ENCODE assay signal across 22 mouse cellular contexts in the genomic region with DNA sequence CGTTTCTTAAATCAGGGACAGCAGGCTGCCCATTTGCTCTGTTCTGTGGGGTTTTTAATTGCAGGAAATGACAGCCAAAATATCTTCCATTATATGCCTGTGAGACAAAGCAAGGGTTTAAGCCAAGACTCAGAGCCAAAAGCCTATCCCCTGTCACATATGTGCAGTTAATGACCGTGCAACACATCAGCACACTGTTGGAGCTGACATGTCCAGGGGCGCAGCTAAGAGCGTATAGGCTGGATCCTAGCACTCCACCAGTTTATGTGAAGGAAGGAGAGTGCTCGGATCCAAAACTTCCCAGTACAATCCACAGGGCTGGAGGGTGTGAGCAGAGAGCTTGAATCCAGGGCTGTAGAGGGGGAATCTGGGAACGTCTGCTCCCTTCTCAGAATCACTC. TPM values are rescaled to one million over a fixed set of nuclear protein-coding genes. Genes with fewer than 3 reads are reported as not detected.
A peak's percentile ranks its signal among the peaks of the same experiment; 100 is the strongest.
DNase-seq lines count a peak whose midpoint lies in the region; ATAC-seq and TF ChIP-seq lines count a peak whose summit lies in the region.
"Had no signal": no experiment of that assay in that cellular context is flagged by ENCODE, and none has a peak within 500 bp of the region (broad histone marks: within the 10 kb centered on the region; RNA-seq: fewer than 3 reads in every experiment).

No protein-coding gene starts in this region.

- H3K27ac ChIP-seq in hindbrain, embryonic 16.5 days (ENCODE audit: low read depth, low read length), result no peak overlapping the region
- no peak overlapping the region for H3K27ac ChIP-seq in hindbrain, embryonic 12.5 days
- H3K27ac ChIP-seq in lung, embryonic 16.5 days (ENCODE audit: low read length), result no peak overlapping the region
- H3K27ac ChIP-seq in limb, embryonic 14.5 days (replicated peaks; ENCODE audit: low read depth, low read length), result peak overlapping the region; percentile 30; the same call in 1 of the 2 replicates
- H3K27ac ChIP-seq: hindbrain, embryonic 13.5 days; kidney, embryonic 15.5 days; layer of hippocampus, adult 2 months; left cerebral cortex, adult 2 months; midbrain, embryonic 15.5 days; neural tube, embryonic 12.5 days had no signal

- no peak overlapping the region for H3K9ac ChIP-seq in hindbrain, embryonic 16.5 days (ENCODE audit: low read depth, low read length)
- no peak overlapping the region for H3K9ac ChIP-seq in hindbrain, embryonic 12.5 days
- H3K9ac ChIP-seq in lung, embryonic 16.5 days (ENCODE audit: low read length), result no peak overlapping the region
- no peak overlapping the region for H3K9ac ChIP-seq in limb, embryonic 14.5 days (ENCODE audit: low read depth, low read length, severe bottlenecking)
- H3K9ac ChIP-seq: hindbrain, embryonic 13.5 days; kidney, embryonic 15.5 days; midbrain, embryonic 15.5 days; neural tube, embryonic 12.5 days had no signal

- no peak overlapping the region for H3K4me3 ChIP-seq in hindbrain, embryonic 16.5 days (ENCODE audit: low read length)
- no peak overlapping the region for H3K4me3 ChIP-seq in hindbrain, embryonic 12.5 days
- H3K4me3 ChIP-seq in lung, embryonic 16.5 days (ENCODE audit: low read length), result no peak overlapping the region
- no peak overlapping the region for H3K4me3 ChIP-seq in limb, embryonic 14.5 days (replicated peaks; ENCODE audit: low read length)
- H3K4me3 ChIP-seq: hindbrain, embryonic 13.5 days; kidney, embryonic 15.5 days; layer of hippocampus, adult 2 months; left cerebral cortex, adult 2 months; midbrain, embryonic 15.5 days; neural tube, embryonic 12.5 days had no signal

- no peaks in the 10 kb centered on the region; the same call in none of the 2 replicates for H3K4me1 ChIP-seq in hindbrain, embryonic 16.5 days (ENCODE audit: control insufficient read depth, insufficient read depth, low read depth, low read length)
- H3K4me1 ChIP-seq in hindbrain, embryonic 12.5 days, result peaks cover 3% of the 10 kb centered on the region; the same call in 1 of the 2 replicates
- H3K4me1 ChIP-seq in lung, embryonic 16.5 days (replicated peaks; ENCODE audit: control insufficient read depth, insufficient read depth, low read length), result peaks cover 21% of the 10 kb centered on the region
- H3K4me1 ChIP-seq in limb, embryonic 14.5 days (ENCODE audit: control insufficient read depth, insufficient read depth, low read length), result peaks cover 11% of the 10 kb centered on the region; the same call in 1 of the 2 replicates
- H3K4me1 ChIP-seq: midbrain, embryonic 15.5 days; neural tube, embryonic 12.5 days had no signal

- H3K36me3 ChIP-seq in hindbrain, embryonic 16.5 days (ENCODE audit: control insufficient read depth, insufficient read depth, low read length), result no peaks in the 10 kb centered on the region
- H3K36me3 ChIP-seq in hindbrain, embryonic 12.5 days, result no peaks in the 10 kb centered on the region
- no peaks in the 10 kb centered on the region for H3K36me3 ChIP-seq in lung, embryonic 16.5 days (ENCODE audit: control insufficient read depth, insufficient read depth, low read length)
- no peaks in the 10 kb centered on the region for H3K36me3 ChIP-seq in limb, embryonic 14.5 days (ENCODE audit: control insufficient read depth, insufficient read depth, low read length)
- H3K36me3 ChIP-seq: hindbrain, embryonic 13.5 days; kidney, embryonic 15.5 days; midbrain, embryonic 15.5 days; neural tube, embryonic 12.5 days had no signal

- no peaks in the 10 kb centered on the region for H3K9me3 ChIP-seq in hindbrain, embryonic 16.5 days (ENCODE audit: control insufficient read depth, low read length)
- H3K9me3 ChIP-seq in hindbrain, embryonic 12.5 days (replicated peaks), result no peaks in the 10 kb centered on the region
- no peaks in the 10 kb centered on the region for H3K9me3 ChIP-seq in lung, embryonic 16.5 days (ENCODE audit: control insufficient read depth, low read length)
- H3K9me3 ChIP-seq in limb, embryonic 14.5 days (ENCODE audit: control insufficient read depth, low read length), result no peaks in the 10 kb centered on the region
- H3K9me3 ChIP-seq: hindbrain, embryonic 13.5 days; kidney, embryonic 15.5 days; midbrain, embryonic 15.5 days; neural tube, embryonic 12.5 days had no signal

- H3K27me3 ChIP-seq in hindbrain, embryonic 16.5 days (replicated peaks; ENCODE audit: control insufficient read depth, insufficient read depth, low read length), result no peaks in the 10 kb centered on the region
- H3K27me3 ChIP-seq in hindbrain, embryonic 12.5 days, result no peaks in the 10 kb centered on the region
- no peaks in the 10 kb centered on the region for H3K27me3 ChIP-seq in lung, embryonic 16.5 days (ENCODE audit: control insufficient read depth, insufficient read depth, low read depth, low read length)
- H3K27me3 ChIP-seq in limb, embryonic 14.5 days (ENCODE audit: control insufficient read depth, insufficient read depth, low read length), result no peaks in the 10 kb centered on the region
- H3K27me3 ChIP-seq: hindbrain, embryonic 13.5 days; kidney, embryonic 15.5 days; midbrain, embryonic 15.5 days; neural tube, embryonic 12.5 days had no signal

- no peak for DNase-seq in lung, postnatal 14 days
- DNase-seq in limb, embryonic 14.5 days (ENCODE audit: low spot score), result peak; percentile 42
- no peak for DNase-seq in gastrocnemius, postnatal 14 days
- DNase-seq: adrenal gland, postnatal 36 days; B cell, adult 2 months; cerebellum, adult 2 months; cerebellum, postnatal 14 days; gastrocnemius, postnatal 10 days; heart, postnatal 14 days; kidney, adult 18-20 months; kidney, postnatal 25 days had no signal

- intact Hi-C loops in gastrocnemius, postnatal 14 days (cut with DNase I; ENCODE audit: low total_unique reads), result no loop called here

- no peak for TF ChIP-seq POLR2A in limb, embryonic 14.5 days (IDR thresholded peaks at IDR 0.05; ENCODE audit: borderline replicate concordance, extremely low read depth, insufficient read depth, insufficient read length)

- peak; percentile 63; the same call in 1 of the 2 replicates for ATAC-seq in hindbrain, embryonic 16.5 days
- ATAC-seq in hindbrain, embryonic 12.5 days (ENCODE audit: low FRiP score), result no peak
- 0 out of 2 replicates have a peak, but pooled peaks have one; percentile 23 for ATAC-seq in lung, embryonic 16.5 days (ENCODE audit: low read depth)
- peak; percentile 73 for ATAC-seq in limb, embryonic 14.5 days (ENCODE audit: low FRiP score, low read depth)
- ATAC-seq: lung, postnatal 0 days; midbrain, embryonic 15.5 days had no signal

- no peak overlapping the region for H3K4me2 ChIP-seq in hindbrain, embryonic 16.5 days (ENCODE audit: low read length)
- H3K4me2 ChIP-seq in hindbrain, embryonic 12.5 days (replicated peaks), result no peak overlapping the region
- no peak overlapping the region for H3K4me2 ChIP-seq in lung, embryonic 16.5 days (ENCODE audit: low read depth, low read length)
- no peak overlapping the region for H3K4me2 ChIP-seq in limb, embryonic 14.5 days (replicated peaks; ENCODE audit: low read depth, low read length, severe bottlenecking)
- H3K4me2 ChIP-seq: hindbrain, embryonic 13.5 days; kidney, embryonic 15.5 days; liver, embryonic 11.5 days; midbrain, embryonic 15.5 days; neural tube, embryonic 12.5 days had no signal

- 67% methylated on average over 6 of the region's 6 CpGs for WGBS in hindbrain, embryonic 16.5 days
- 87% methylated on average over 6 of the region's 6 CpGs for WGBS in hindbrain, embryonic 12.5 days
- WGBS in lung, embryonic 16.5 days, result 67% methylated on average over 6 of the region's 6 CpGs
- WGBS in limb, embryonic 14.5 days, result 59% methylated on average over 6 of the region's 6 CpGs

RNA-seq across cellular contexts. Expression of a gene that starts 57.9 kb away (rescaled TPM):
- polyA plus RNA-seq in hindbrain, embryonic 16.5 days (2015; fragmentation: Nextera tagmentation; extraction: Ambion mirVana), result 16.3 and 17.7 TPM in 2 replicates
- polyA plus RNA-seq in hindbrain, embryonic 12.5 days (2016; fragmentation: Nextera tagmentation; extraction: Ambion mirVana), result 27.9 and 28.4 TPM in 2 replicates
- polyA plus RNA-seq in lung, embryonic 16.5 days (2015; fragmentation: Nextera tagmentation; extraction: Ambion mirVana), result 19.8 and 20.0 TPM in 2 replicates
- 22.2 and 23.9 TPM in 2 replicates for polyA plus RNA-seq in limb, embryonic 14.5 days (2012; rRNA removed)
- 27.1 and 30.2 TPM in 2 replicates for polyA plus RNA-seq in limb, embryonic 14.5 days (2014; fragmentation: Nextera tagmentation; extraction: Ambion mirVana)
- total RNA-seq in gastrocnemius, postnatal 14 days (2021), result 10 to 100 TPM; 10.9 to 11.6 TPM
